Mouse (Mus musculus) lung, adult 2 months (tissue): ENCODE data around the gene Klc1.

Experiments
- CTCF ChIP-seq: fragments of 200-500 bp; IDR thresholded peaks from 2 replicates; pipeline ENCODE4 v1.5.1; 2011; ENCODE audit warnings: mild to moderate bottlenecking, low read length, control low read depth; ENCODE audit not compliant: insufficient read depth
- POLR2A ChIP-seq: fragments of 200-500 bp; IDR thresholded peaks from 2 replicates; pipeline ENCODE4 v1.6.1; 2011; ENCODE audit warnings: low read depth, mild to moderate bottlenecking, control low read depth, low read length, borderline replicate concordance; ENCODE audit errors: extremely low read depth

DNA sequence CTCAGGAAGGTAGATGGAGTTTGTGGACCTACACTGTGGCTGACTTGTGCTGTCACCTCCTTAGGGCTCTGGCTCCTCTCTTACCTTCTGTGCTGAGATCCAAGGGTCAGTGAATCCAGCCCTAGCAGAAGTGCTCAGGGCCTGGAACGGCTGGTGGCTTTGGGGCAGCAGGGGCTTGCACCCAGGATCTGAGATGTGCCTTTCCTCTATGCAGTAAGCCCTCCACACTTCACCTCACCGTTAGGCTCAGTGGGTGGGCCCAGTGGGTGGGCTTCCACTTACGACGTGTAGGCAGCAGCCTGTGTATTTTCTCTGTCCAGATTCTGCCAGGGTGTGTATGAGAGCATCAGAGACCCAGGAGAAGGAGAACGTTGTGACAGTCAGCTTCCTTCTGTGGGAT lies 25.7 kb upstream of the Klc1 start:
- TF ChIP-seq POLR2A, result no peak
- TF ChIP-seq CTCF, result no peak
